Mouse (Mus musculus) ovary, postnatal 10 days (tissue): ENCODE results near the gene Lrmp.
A peak's percentile ranks its signal among the peaks of the same experiment; 100 is the strongest.

ENCODE experiments used
- DNase-seq: peaks from one replicate; pipeline ENCODE4 v3.0.0; 2022; ENCODE audit warnings: low spot score

Lrmp gene

DNA sequence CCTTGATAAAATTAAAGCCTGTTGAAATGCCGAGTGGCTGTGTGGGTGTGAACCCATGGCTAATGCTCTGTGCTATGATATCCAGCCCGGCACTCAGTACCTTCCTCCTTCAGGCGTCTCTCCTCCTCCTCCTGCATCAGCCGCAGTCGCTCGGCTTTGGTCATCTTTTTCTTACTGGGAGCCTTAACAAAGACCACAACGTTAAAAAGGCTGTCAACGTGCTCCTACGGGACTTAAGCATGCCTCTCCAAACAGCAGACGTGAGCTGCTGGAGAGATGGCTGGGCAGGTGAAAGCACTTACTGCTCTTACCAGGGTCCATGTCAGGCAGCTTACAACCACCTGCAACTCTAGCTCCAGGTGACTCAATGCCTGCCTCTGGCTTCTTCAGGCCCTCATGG is 89.7 kb downstream of the Lrmp start:
- DNase-seq, result no peak

DNA sequence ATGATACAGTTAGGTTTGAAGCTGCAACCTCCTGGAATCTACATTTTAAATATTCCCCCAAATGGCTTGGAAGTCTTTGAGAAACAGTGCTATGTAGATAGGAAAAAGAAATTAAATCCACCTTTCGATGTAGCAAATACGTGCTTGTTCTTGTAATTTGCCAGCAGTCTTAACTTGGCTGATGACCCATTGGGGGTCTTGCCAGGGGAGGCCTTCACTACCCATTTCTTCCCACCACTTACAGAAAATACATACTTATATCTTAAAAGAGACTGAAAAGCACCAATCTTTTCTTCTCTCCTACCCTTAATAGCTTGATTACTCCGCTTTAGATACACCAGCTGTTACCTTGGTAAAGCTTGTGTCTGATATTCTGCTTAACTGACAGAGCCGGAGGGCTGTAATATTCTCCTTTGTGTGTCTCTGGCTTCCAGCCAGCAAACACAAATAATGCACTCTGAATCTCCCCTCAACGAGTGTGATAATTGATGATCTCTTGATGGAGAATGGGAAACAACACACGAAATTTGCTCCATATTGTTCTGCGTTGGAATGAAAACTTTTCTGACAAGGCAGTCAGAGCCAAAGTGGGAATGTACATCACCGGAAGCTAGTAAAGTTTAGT is 94.7 kb downstream of the Lrmp start:
- DNase-seq, result no peak

- DNase-seq, result peak; percentile 82
Observed at GRCm38 (mm10) chr6:145210816-145211338, 95.4 kb downstream of the Lrmp start, which contains the start of the genes Casc1 and Etfrf1. Gene Casc1 (minus strand): TSS chr6:145211005. Gene Etfrf1 (plus strand): TSS chr6:145211134.

GRCm38 (mm10) chr6:145211376-145212305 is 96.2 kb downstream of the Lrmp start:
- no peak for DNase-seq

DNA sequence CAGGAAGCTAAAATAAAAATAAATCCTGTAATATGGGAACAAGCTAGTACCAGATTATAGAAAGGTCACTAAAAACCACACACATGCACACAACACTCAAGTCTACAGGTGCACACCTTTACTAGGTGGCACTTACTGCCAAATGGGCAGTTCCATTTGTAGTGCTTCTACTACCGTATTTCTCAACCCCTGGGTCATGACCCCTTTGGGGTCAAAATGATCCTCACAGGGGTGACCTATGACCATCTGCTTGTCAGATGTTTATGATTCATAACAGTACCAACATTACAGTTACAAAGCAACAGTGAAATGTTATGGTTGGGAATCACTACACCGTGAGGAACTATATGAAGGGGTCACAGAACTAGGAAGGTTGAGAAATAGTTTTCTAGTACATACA is 98.5 kb downstream of the Lrmp start:
- DNase-seq, result no peak

GRCm38 (mm10) chr6:145215826-145216225 is 100.4 kb downstream of the Lrmp start:
- no peak for DNase-seq

- no peak for DNase-seq
Observed at GRCm38 (mm10) chr6:145224246-145224645, 108.8 kb downstream of the Lrmp start.
